Mouse (Mus musculus): ENCODE data around the gene Tpcn1.

Gene Tpcn1

DNA sequence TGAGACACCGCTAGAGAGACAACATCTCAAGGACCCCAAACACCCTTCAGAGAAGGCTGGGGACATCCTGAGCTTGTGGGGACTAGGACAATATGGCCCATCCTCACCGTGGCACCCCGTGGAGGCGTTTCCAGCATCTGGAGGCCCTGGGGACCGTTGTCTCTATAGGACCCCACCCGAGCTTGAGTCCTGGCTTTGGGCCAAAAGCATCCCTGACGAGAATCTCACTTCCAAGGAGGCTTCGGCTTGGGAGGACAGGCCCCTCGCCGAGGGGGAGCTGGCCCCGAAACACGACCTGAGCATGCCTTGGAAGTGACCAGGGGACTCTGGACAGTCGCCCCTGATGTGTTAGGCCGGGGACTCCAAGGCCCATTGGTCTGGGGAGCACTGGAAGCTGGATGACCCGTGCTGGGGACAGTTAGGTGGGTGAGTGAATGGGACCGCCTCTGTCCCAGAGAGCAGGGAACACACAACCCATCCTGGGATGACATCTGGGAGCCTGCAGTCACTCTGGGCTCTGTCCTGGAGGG lies 20.8 kb upstream of the Tpcn1 start:
- DNase-seq: no peak

GRCm38 (mm10) chr5:120607335-120607734 lies 18.9 kb upstream of the Tpcn1 start:
- DNase-seq: no peak

DNA sequence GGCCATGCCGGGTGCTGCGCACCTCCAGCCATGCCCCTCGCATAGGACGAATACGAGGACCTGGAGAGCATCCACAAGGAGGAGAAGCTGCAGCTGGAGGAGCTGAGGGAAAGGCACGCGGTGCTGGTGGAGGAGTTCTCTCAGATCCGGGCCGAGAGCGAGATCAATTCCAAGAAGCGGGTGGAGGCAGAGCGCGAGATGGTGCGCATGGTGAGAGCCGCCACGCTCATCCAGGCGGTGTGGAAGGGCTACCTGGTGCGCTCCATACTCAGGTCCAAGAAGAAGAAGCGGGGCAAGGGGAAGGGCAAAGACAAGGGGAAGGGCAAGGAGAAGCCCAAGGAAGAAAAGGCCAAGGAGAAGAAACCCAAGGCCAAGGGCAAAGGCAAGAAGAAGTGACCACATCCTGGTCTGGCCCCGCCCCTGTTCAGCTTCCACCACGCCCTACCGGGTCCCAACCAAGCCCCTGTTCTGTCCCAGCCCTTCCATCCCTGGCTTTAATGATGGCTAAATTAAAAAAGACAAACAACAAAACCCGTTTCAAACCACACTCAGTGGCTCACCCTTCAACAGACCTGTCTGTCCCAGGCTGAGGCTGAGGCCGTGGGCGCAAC lies 18.2 kb upstream of the Tpcn1 start:
- DNase-seq: no peak

DNA sequence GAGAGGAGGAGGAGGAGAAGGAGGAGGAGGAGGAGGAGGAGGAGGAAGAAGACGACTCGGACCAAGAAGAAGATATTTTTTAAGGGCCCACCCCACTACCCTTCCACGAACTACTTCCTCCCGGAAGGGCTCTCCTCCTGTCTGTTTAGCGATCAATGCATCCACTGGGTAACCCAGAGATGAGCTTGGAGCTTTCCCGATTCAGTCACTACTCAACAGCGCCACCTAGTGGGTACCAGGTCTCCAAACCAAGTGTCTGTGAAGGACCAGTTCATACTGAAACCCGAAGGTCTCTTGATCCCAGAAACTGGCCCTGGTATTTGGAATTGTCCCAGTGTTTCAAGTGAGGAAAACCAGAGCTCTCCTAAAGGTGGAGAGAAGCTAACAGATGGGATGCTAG lies 17.2 kb upstream of the Tpcn1 start:
- DNase-seq: peak; percentile 91

DNA sequence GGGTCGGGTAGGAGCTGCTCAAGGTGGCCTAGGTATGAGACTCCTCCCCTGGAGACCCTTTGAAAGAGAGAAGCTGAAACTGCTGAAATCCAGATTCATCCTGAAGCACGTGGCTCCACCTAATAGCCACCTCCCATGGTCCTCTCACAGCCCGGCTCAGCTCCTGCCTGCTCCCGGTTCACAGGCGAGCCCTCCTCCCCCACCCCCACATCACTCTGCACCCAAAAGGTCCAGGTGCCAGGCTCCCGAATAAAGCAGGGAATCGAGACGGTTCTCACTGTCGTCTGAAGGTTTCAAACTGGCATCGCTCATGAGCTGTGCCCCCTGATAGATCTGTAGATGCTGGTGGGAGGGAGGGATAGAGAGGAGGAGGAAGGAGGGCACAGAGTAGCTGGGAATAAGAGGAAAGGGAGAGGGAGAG lies 16.8 kb upstream of the Tpcn1 start:
- DNase-seq: no peak

DNA sequence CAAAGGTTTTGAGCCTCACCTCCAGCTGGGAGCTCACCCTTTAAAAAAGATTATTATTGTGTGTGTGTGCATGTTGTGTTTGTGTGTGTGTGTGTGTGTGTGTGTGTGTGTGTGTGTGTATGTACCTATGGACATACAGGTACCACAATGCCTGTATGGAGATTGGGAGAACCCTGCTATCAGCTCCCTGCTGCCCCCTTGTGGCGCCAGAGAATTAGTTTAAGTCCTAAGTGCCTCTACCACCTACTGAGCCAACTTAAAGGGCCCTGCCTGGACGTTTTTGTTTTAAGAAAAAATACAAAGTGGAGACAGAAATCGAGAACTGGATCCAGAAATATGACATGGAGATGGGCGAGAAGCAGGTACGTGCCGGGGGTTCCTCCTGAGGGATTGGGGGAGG lies 16.4 kb upstream of the Tpcn1 start:
- DNase-seq: peak; percentile 91 to 92

DNA sequence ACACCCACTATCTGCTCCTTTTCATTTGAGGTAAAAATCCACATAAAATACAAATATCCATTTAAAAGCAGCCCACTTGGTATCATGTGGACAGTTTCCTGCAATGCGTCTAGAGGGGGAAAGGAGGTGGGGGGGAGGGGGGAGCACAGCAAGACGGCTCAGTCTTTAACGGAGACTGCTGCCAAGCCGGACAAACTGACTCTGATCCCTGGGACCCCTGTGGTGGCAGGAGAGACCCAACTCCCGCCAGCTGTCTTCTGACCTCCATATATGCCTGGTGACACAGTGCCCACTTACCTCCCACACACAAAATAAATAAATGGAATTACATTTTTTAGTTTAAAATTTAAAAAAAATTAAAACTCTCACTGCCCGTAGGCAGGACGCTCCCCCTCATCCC lies 15.0 kb upstream of the Tpcn1 start:
- DNase-seq: no peak

GRCm38 (mm10) chr5:120602210-120602609 lies 13.7 kb upstream of the Tpcn1 start:
- no peak for DNase-seq

DNA sequence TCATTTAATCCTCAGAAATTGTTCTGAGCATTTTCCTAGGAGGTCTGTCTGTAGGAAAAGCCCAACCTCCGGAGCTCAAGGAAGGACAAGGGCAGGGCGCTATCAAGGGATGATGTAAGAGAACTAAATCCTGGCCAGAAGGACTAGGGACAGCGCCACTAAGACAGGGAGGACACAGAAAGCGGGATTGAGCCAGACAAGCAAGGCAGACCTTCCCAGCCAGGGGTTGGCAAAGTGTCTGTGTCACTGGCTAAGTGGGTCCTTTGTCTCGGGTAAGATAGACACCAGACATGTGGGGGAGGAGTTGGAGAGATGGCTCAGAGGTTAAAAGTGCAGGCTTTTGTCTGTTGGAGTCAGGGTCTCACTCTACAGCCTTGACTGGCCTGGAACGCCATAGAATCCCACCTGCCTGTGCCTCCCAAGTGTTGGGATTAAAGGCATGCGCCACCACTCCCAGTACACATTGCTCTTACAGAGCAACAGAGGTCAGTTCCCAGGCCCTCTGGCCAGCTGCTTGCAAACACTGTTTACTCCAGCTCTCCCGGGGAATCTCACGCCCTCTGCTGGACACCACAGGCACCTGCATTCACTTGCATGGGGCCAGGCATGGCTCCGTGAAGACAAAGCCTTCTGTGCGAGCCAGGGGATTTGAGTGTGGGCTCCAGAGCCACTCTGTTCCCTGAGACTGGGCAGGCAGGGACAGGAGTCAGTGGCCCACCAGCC lies 12.6 kb upstream of the Tpcn1 start:
- DNase-seq: peak in 1 of 2 experiments; percentile 20

GRCm38 (mm10) chr5:120599625-120600024 lies 11.2 kb upstream of the Tpcn1 start:
- no peak for DNase-seq

DNA sequence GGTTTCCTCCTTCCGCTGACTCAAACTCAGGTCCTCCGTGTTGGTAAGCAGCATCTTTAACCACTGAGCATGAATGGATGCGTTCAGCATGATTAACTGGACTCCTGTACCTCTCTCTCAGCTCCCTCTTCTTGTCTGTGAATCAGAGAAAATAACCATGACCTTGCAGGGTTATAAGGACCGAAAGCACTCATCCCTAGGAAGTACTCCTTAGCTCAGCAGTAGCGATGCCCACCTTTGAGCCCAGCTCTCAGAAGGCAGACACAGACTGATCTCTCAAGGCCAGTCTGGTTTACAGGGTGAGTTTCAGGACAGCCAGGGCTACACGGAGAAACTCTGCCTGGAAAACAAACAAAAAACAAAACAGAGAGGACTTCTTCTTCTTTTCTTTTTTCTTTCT lies 6.0 kb upstream of the Tpcn1 start:
- no peak for DNase-seq

DNA sequence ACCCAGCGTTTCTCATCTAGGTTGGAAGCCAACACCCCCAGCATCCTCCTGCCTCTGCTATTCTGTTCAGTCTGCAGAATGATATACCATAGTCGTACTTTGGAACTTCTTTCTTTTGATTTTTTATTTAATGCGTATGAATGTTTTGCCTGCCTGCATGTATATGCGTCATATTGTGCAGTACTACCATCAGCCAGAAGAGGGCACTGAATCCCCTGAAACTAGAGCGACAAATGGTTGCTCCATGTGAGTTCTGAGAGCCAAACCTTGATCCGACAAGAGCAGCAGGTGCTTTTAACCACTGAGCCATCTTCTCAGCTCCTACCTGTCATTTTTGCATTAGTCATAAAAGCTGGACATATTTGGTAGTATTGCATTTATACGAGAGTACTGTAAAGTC lies 3.7 kb upstream of the Tpcn1 start:
- peak; percentile 61 to 63 for DNase-seq

GRCm38 (mm10) chr5:120590356-120591010 lies 2.0 kb upstream of the Tpcn1 start:
- peak; percentile 71 for DNase-seq

DNA sequence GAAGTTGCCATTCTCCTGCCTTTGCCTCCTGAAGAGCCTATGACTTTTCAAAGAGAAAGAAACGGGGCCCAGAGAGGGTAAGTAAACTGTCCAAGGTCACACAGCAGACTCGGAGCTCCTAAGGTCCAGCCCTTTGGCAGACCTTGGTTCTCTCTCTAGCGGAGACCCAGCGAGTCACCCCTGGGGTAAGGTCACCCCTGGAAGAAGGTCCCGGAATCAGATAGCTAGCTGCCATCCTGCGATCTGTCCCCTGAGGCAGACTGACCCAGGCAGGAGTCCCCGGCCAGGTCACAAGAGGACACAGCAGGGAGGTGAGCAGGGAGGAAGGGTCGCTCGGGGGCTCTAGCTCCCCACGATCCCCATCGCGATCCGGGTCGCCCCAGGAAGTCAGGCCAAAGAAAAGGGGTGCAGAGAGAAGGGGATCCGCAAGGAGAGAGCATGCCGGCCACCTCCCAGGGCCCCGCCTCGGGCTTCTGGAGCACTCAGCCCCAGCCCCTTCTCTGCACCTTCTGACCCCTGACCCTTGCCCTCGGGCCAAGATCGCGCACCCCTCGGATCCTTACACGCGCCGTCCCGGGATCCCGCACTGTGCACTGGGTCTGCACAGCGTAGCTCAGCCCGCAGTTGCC lies 419 bp downstream of the Tpcn1 start:
- peak in 1 of 2 experiments; percentile 18 for DNase-seq

DNA sequence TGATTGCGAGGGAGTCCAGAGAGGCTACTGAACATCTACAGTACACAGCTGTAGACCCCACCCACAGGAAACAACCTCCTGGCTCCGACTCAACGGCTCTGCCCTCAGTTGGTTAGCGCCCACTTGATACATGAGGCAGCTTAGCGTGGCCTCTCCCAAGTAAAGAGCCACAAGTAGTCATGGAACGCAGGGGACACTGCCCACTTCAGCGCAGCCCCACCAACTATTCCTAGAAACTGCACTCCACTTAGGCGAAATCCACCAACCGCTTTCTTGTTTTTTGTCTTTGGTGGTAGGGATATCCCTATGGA lies 902 bp downstream of the Tpcn1 start:
- peak; percentile 36 to 37 for DNase-seq

DNA sequence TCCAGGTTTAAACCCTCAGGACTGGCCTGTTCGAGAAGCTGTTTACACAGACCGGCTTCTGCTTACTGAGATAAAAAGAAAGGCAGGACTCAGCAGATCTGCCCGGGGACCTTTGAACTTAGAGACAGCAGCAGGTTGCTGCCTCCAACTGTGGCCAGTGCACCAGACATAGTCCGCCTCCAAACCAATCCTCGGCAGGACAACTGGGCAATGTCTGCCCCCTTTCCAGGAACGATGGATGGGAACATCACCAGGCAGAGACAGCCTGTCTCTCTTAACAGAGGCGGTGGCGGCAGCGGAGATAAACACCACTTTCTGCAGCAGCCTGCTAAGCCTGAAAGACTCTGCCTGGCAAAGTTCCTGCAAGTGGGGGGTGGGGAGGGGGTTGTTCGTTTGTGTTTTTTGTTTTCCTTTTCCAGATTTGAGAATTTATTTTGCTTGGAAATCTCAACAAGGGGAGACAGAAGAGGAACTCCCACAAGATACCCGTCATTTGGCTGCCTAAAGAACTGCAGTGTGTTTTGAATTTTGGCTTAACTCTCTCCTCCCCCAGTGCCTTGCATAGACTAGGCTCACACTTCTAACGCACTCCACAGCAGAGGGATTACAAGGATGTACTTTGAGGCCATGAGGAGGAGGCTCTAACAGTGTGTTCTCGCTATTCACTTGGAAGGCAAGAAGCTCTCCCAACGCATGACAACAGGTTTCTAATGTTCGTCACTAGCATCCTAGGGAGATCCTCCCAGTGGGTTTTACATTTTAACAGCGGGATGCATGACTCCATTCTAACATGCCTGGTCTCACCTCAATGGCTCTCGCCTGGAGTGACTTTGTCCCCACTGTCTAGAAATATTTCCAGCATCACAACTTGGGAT lies 1.5 kb downstream of the Tpcn1 start:
- no peak for DNase-seq

DNA sequence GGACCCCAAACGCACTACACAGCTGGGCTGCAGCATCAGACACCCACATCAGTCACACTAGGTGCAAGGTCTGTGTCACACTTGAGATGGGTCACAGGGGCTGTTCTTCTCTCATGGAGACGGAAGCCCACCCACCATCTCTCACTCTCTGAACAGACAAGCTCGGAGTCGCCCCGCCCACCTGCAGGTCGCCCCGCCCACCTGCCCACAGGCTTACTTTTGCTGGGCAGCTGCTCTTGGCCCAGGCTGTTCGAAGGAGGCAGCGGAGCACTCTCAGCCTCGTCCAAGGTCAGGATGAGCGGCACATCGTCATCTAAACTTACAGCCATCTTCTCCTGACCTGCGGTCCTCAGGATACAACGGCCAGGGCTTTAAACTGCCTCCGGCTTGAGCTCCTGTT lies 3.5 kb downstream of the Tpcn1 start:
- no peak for DNase-seq

- DNase-seq: peak; percentile 40 to 50
Observed at GRCm38 (mm10) chr5:120583511-120583910, 5.0 kb downstream of the Tpcn1 start.

- no peak for DNase-seq
Observed at GRCm38 (mm10) chr5:120582002-120582401, 6.5 kb downstream of the Tpcn1 start.

DNA sequence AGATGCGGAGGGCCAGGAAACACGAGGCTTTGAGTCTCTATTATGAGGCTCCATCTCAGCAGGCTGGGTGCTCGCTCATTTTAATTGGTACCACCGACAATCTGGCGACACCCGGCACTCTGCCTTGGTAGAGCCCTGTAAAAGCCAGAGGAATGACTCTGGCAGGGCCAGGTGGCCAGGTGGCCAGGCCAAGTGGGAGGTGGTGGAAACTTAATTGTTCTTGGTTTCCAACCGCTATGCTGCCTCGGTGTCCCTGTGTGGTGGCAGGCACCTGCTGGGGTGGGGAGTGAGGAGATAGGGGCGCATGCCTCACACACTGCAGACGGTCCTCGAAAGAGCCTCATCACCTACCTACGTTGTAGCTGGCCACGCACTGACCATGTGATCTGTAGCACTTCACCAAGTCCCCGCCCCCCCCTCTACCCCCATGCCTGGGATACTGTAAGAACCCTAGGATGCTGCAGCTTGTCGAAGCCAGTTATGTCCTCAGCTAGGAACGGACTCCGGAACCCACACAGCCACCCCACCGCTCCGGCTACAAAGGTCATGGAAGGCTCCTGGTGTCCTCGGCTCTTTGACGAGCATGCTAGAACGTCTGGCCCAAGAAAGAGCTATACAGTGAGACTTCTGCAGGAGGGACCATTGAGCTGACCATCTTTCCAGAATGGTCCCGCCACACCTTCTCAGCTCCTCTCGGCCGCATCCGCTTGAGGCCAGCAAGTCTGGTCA lies 8.4 kb downstream of the Tpcn1 start:
- DNase-seq: no peak

- peak; percentile 67 to 72 for DNase-seq
Observed at GRCm38 (mm10) chr5:120579211-120579897, 9.1 kb downstream of the Tpcn1 start.

Measured in B cell, adult 2 months (primary cell).